Mouse (Mus musculus): ENCODE results near the gene Ankrd1. TPM values are rescaled to one million over a fixed set of nuclear protein-coding genes. Genes with fewer than 3 reads are reported as not detected.

Gene Ankrd1
- polyA plus RNA-seq (2017; shearing (Covaris generic)), result not detected

GRCm38 (mm10) chr19:36119783-36120471 lies at the start of gene Ankrd1:
Ankrd1 (minus strand) TSS chr19:36120099.

GRCm38 (mm10) chr19:36083262-36084225 lies 36.4 kb downstream of the Ankrd1 start, which contains the start of gene Rpp30:
Rpp30 (plus strand) TSS chr19:36083716.

Other genes starting within 250 kb of the Ankrd1 start
- gene Htr7, start 62.6 kb downstream of the Ankrd1 start, polyA plus RNA-seq (2017; shearing (Covaris generic)), result not detected
- 44.6 TPM for gene Rpp30, start 36.4 kb downstream of the Ankrd1 start, polyA plus RNA-seq (2017; shearing (Covaris generic))
- 59.1 TPM for gene Pcgf5, start 228.2 kb upstream of the Ankrd1 start, polyA plus RNA-seq (2017; shearing (Covaris generic))